Mouse (Mus musculus): ENCODE results near the gene Pcx. TPM values are rescaled to one million over a fixed set of nuclear protein-coding genes. Genes with fewer than 3 reads are reported as not detected.

The Pcx gene
- polyA plus RNA-seq, 1 experiment from 2014 or later: 18.6 TPM

- Histone ChIP-seq H3K27ac (ENCODE audit: low read depth, low read length) (no peak overlapping the region), H3K36me3 (ENCODE audit: control insufficient read depth, insufficient read depth, low read length) (no peaks in the 10 kb centered on the region), H3K4me1 (replicated peaks; ENCODE audit: control insufficient read depth, insufficient read depth, low read length) (no peaks in the 10 kb centered on the region), H3K27me3 (replicated peaks; ENCODE audit: control insufficient read depth, insufficient read depth, low read length) (peaks cover 7% of the 10 kb centered on the region), H3K4me3 (ENCODE audit: low read depth, low read length) (no peak overlapping the region), H3K4me2 (no peak overlapping the region), H3K9me3 (ENCODE audit: control insufficient read depth, low read length) (no peaks in the 10 kb centered on the region), H3K9ac (ENCODE audit: low read depth, low read length) (no peak overlapping the region)
- 65% methylated on average over 4 of the region's 4 CpGs for WGBS
- ATAC-seq (replicated peaks; ENCODE audit: low FRiP score): no peak
- no peak for DNase-seq (ENCODE audit: low spot score)
These were observed 125.7 kb downstream of the Pcx start for GRCm38 (mm10) chr19:4635986-4636385.

DNA sequence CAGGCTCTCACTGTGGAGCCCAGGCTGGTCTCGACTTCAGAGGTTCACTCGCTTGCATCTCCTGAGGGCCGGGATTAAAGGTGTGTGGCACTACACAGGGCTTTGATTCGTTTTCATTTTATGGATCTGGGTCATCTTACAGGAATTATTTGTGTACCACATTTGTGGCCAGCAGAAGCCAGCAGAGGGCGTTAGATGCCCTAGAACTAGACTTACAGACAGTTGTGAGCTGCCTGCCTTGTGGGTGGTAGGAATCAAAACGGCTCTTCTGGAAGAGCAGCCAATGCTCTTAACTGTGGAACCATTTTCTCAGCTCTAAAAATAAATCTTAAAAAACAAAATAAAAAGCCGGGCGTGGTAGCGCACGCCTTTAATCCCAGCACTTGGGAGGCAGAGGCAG is 134.0 kb downstream of the Pcx start:
- Histone ChIP-seq H3K4me1 (replicated peaks; ENCODE audit: control insufficient read depth, insufficient read depth, low read length) (no peaks in the 10 kb centered on the region), H3K4me3 (ENCODE audit: low read depth, low read length) (no peak overlapping the region), H3K4me2 (no peak overlapping the region), H3K27me3 (replicated peaks; ENCODE audit: control insufficient read depth, insufficient read depth, low read length) (peaks cover 6% of the 10 kb centered on the region; the same call in 1 of the 2 replicates), H3K36me3 (ENCODE audit: control insufficient read depth, insufficient read depth, low read length) (no peaks in the 10 kb centered on the region), H3K9me3 (ENCODE audit: control insufficient read depth, low read length) (no peaks in the 10 kb centered on the region), H3K27ac (ENCODE audit: low read depth, low read length) (no peak overlapping the region), H3K9ac (ENCODE audit: low read depth, low read length) (no peak overlapping the region)
- ATAC-seq (replicated peaks; ENCODE audit: low FRiP score): no peak
- 36% methylated on average over 10 of the region's 10 CpGs for WGBS
- no peak for DNase-seq (ENCODE audit: low spot score)

GRCm38 (mm10) chr19:4646917-4647492 is 136.7 kb downstream of the Pcx start:
- Histone ChIP-seq H3K4me2 (no peak overlapping the region), H3K4me3 (ENCODE audit: low read depth, low read length) (no peak overlapping the region), H3K36me3 (ENCODE audit: control insufficient read depth, insufficient read depth, low read length) (no peaks in the 10 kb centered on the region), H3K27me3 (replicated peaks; ENCODE audit: control insufficient read depth, insufficient read depth, low read length) (peaks cover 2% of the 10 kb centered on the region; the same call in 1 of the 2 replicates), H3K9me3 (ENCODE audit: control insufficient read depth, low read length) (no peaks in the 10 kb centered on the region), H3K27ac (ENCODE audit: low read depth, low read length) (no peak overlapping the region), H3K9ac (ENCODE audit: low read depth, low read length) (no peak overlapping the region), H3K4me1 (replicated peaks; ENCODE audit: control insufficient read depth, insufficient read depth, low read length) (no peaks in the 10 kb centered on the region)
- DNase-seq (ENCODE audit: low spot score) (no peak), ATAC-seq (replicated peaks; ENCODE audit: low FRiP score) (no peak)
- 75% methylated on average over 11 of the region's 11 CpGs for WGBS

GRCm38 (mm10) chr19:4658156-4658555 is 147.9 kb downstream of the Pcx start:
- H3K36me3 ChIP-seq (ENCODE audit: control insufficient read depth, insufficient read depth, low read length): no peaks in the 10 kb centered on the region
- 89% methylated on average over 5 of the region's 5 CpGs for whole genome bisulfite sequencing
- H3K4me3 ChIP-seq (ENCODE audit: low read depth, low read length): no peak overlapping the region
- ATAC-seq (replicated peaks; ENCODE audit: low FRiP score): no peak
- no peaks in the 10 kb centered on the region for H3K9me3 ChIP-seq (ENCODE audit: control insufficient read depth, low read length)
- no peaks in the 10 kb centered on the region for H3K4me1 ChIP-seq (replicated peaks; ENCODE audit: control insufficient read depth, insufficient read depth, low read length)
- no peaks in the 10 kb centered on the region for H3K27me3 ChIP-seq (replicated peaks; ENCODE audit: control insufficient read depth, insufficient read depth, low read length)
- DNase-seq (ENCODE audit: low spot score): no peak
- no peak overlapping the region for H3K4me2 ChIP-seq
- H3K9ac ChIP-seq (ENCODE audit: low read depth, low read length): no peak overlapping the region
- H3K27ac ChIP-seq (ENCODE audit: low read depth, low read length): no peak overlapping the region

DNA sequence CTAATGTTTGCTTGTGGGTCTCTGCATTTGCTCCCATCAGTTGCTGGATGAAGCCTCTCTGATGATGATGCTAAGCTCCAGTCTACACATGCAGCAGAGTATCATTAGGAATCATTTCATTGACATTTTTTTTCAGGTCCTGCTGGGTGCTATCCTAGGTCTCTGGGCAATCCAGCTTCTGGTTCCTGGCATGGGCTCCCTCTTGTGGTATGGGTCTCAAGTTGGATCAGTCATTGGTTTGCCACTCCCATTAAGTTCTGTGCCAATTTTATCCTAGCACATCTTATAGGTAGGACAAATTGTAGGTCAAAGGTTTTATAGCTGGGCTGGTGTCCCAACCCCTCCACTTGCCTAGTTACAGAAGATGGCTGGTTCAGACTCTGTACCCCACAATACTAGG is 156.5 kb downstream of the Pcx start:
- DNase-seq (ENCODE audit: low spot score): no peak

GRCm38 (mm10) chr19:4670776-4671175 is 160.5 kb downstream of the Pcx start:
- no peaks in the 10 kb centered on the region for H3K27me3 ChIP-seq (replicated peaks; ENCODE audit: control insufficient read depth, insufficient read depth, low read length)
- no peaks in the 10 kb centered on the region for H3K4me1 ChIP-seq (replicated peaks; ENCODE audit: control insufficient read depth, insufficient read depth, low read length)
- H3K27ac ChIP-seq (ENCODE audit: low read depth, low read length): no peak overlapping the region
- H3K4me2 ChIP-seq: no peak overlapping the region
- no peaks in the 10 kb centered on the region for H3K36me3 ChIP-seq (ENCODE audit: control insufficient read depth, insufficient read depth, low read length)
- ATAC-seq (replicated peaks; ENCODE audit: low FRiP score) (no peak), DNase-seq (ENCODE audit: low spot score) (no peak)
- no peak overlapping the region for H3K4me3 ChIP-seq (ENCODE audit: low read depth, low read length)
- H3K9ac ChIP-seq (ENCODE audit: low read depth, low read length): no peak overlapping the region
- WGBS: 62% methylated on average over 4 of the region's 4 CpGs
- H3K9me3 ChIP-seq (ENCODE audit: control insufficient read depth, low read length): no peaks in the 10 kb centered on the region

More for the DNA sequence above, 156.5 kb downstream of the Pcx start:
- H3K27ac ChIP-seq (ENCODE audit: low read depth, low read length): no peak overlapping the region
- no peaks in the 10 kb centered on the region for H3K27me3 ChIP-seq (replicated peaks; ENCODE audit: control insufficient read depth, insufficient read depth, low read length)
- no peak overlapping the region for H3K4me2 ChIP-seq
- no peak overlapping the region for H3K9ac ChIP-seq (ENCODE audit: low read depth, low read length)
- no peak for ATAC-seq (replicated peaks; ENCODE audit: low FRiP score)
- no peaks in the 10 kb centered on the region for H3K4me1 ChIP-seq (replicated peaks; ENCODE audit: control insufficient read depth, insufficient read depth, low read length)
- H3K9me3 ChIP-seq (ENCODE audit: control insufficient read depth, low read length): no peaks in the 10 kb centered on the region
- H3K4me3 ChIP-seq (ENCODE audit: low read depth, low read length): no peak overlapping the region
- no peaks in the 10 kb centered on the region for H3K36me3 ChIP-seq (ENCODE audit: control insufficient read depth, insufficient read depth, low read length)

Small RNA genes within 50 kb of the gene (microRNA-seq; reads per million reads assigned to microRNA genes)
- not detected for gene Mir6986 (ENCODE audit: borderline number of aligned reads)

Other genes with a start within 250 kb of the Pcx start
- gene Ssh3, start 241.3 kb upstream of the Pcx start, polyA plus RNA-seq (2014; fragmentation: Nextera tagmentation; extraction: Ambion mirVana): 3.2 and 3.3 TPM in 2 replicates
- 2.9 and 3.2 TPM in 2 replicates for gene Ankrd13d, start 227.3 kb upstream of the Pcx start, polyA plus RNA-seq (2014; fragmentation: Nextera tagmentation; extraction: Ambion mirVana)
- 22.1 and 23.1 TPM in 2 replicates for gene Grk2, start 204.2 kb upstream of the Pcx start, polyA plus RNA-seq (2014; fragmentation: Nextera tagmentation; extraction: Ambion mirVana)
- 39.8 and 40.2 TPM in 2 replicates for gene Kdm2a, start 112.2 kb upstream of the Pcx start, polyA plus RNA-seq (2014; fragmentation: Nextera tagmentation; extraction: Ambion mirVana)
- 10.3 and 14.3 TPM in 2 replicates for gene Rhod, start 71.0 kb upstream of the Pcx start, polyA plus RNA-seq (2014; fragmentation: Nextera tagmentation; extraction: Ambion mirVana)
- gene Syt12, start 33.0 kb upstream of the Pcx start, polyA plus RNA-seq (2014; fragmentation: Nextera tagmentation; extraction: Ambion mirVana): 0.26 and 0.27 TPM in 2 replicates
- gene 2010003K11Rik, start 11.9 kb upstream of the Pcx start, polyA plus RNA-seq (2014; fragmentation: Nextera tagmentation; extraction: Ambion mirVana): 0.14 TPM in 1 of 2 replicates, not detected in the other
- gene Lrfn4, start 105.2 kb downstream of the Pcx start, polyA plus RNA-seq (2014; fragmentation: Nextera tagmentation; extraction: Ambion mirVana): 2.2 and 3.3 TPM in 2 replicates
- gene Rce1, start 115.2 kb downstream of the Pcx start, polyA plus RNA-seq (2014; fragmentation: Nextera tagmentation; extraction: Ambion mirVana): 52.5 and 52.9 TPM in 2 replicates
- 0.82 and 2.0 TPM in 2 replicates for gene Gm960, start 188.2 kb downstream of the Pcx start, polyA plus RNA-seq (2014; fragmentation: Nextera tagmentation; extraction: Ambion mirVana)
- 0.75 and 0.97 TPM in 2 replicates for gene Sptbn2, start 200.7 kb downstream of the Pcx start, polyA plus RNA-seq (2014; fragmentation: Nextera tagmentation; extraction: Ambion mirVana)
- 36.0 and 44.0 TPM in 2 replicates for gene Rbm4b, start 246.0 kb downstream of the Pcx start, polyA plus RNA-seq (2014; fragmentation: Nextera tagmentation; extraction: Ambion mirVana)